Mouse (Mus musculus) small intestine, adult 2 months (tissue): ENCODE results near the gene Ntm.

Source experiments
- CTCF ChIP-seq: fragments of 200-500 bp; IDR thresholded peaks from 2 replicates; pipeline ENCODE4 v1.5.1; 2012; ENCODE audit warnings: low read depth, mild to moderate bottlenecking, control low read depth, inconsistent platforms, low read length, moderate library complexity, mixed read lengths; ENCODE audit not compliant: insufficient replicate concordance, insufficient read length; ENCODE audit errors: extremely low read depth
- POLR2A ChIP-seq: fragments of 200-500 bp; IDR thresholded peaks from 2 replicates; pipeline ENCODE4 v1.6.1; 2012; ENCODE audit warnings: low read depth, mild to moderate bottlenecking, control low read depth, inconsistent platforms, low read length, moderate library complexity

DNA sequence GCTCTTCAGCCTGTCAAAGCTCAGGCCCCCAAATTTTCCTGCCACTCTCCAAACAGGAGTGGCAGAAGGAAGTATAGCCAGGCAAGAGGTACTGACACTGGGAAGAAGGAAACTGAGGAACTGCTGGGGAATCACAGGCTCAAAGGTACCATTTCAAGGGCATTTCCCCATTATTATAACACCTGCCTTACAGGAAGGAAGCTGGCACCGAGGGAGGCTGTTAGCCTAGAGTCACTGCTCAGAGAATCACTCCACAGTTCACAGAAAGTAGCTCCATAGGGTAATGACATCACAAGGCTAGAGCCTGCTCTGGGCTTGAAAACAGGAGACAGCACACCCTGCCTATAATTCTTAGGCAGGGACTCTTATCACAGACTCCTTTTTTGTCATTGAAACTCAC lies 643.7 kb downstream of the Ntm start:
- no peak for TF ChIP-seq CTCF
- no peak for TF ChIP-seq POLR2A
